Mouse (Mus musculus): ENCODE data around the gene Asb16. TPM values are rescaled to one million over a fixed set of nuclear protein-coding genes. Genes with fewer than 3 reads are reported as not detected.
"Not testable (repeated sequence)": the region's sequence is repeated elsewhere in the genome, so short reads cannot be mapped to it uniquely, and the experiment has no call there.

The Asb16 gene
- polyA plus RNA-seq, 1 experiment, result 0.55 TPM

DNA sequence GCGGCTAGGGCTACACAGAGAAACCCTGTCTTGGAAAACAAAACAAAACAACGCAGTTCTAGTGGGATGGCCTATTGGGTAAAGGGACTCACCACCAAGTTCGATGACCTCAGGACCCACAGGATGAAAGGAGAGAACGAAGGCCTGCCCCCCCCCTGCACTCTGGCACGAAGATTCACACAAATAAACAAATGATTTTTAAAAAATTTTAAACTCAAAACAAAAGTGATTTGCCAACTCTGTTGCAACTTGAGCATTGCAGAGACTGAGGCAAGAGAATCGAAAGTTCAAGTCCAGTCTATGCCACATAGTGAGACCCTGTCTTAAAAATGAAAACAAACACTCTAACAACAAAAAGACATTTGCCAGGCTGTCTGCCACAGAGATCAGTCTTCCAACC is 27.9 kb upstream of the Asb16 start:
- DNase-seq (ENCODE audit: low read depth, low spot score), result no peak
- WGBS, result 88% methylated on average over 6 of the region's 6 CpGs

DNA sequence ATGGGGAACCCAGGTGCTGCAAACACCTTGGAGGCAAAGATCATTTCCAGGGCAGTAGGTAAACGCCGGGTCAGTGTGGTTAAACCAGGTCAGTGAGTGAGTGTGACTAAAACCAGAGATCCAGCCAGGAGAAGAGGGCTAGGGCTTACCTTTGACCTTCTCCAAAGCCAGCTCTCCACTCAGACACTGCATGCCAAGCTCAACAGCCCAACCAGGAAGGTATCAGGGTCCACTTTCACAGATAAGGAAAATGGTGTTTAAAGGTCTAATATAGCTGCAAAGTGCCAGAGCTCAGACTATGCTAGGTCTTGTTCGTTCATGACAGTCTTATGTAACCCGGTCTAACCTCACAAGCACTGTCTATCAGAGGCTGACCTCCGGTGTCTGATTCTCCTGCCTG is 27.3 kb upstream of the Asb16 start:
- DNase-seq (ENCODE audit: low read depth, low spot score), result no peak
- 48% methylated on average over 5 of the region's 5 CpGs for WGBS

- 63% methylated on average over 5 of the region's 5 CpGs for WGBS
- DNase-seq (ENCODE audit: low read depth, low spot score), result no peak
Observed at GRCm38 (mm10) chr11:102241874-102242273, 26.7 kb upstream of the Asb16 start.

GRCm38 (mm10) chr11:102244926-102245449 is 23.6 kb upstream of the Asb16 start:
- WGBS, result under 1% methylated on average over 32 of the region's 32 CpGs
- DNase-seq (ENCODE audit: low read depth, low spot score), result no peak

DNA sequence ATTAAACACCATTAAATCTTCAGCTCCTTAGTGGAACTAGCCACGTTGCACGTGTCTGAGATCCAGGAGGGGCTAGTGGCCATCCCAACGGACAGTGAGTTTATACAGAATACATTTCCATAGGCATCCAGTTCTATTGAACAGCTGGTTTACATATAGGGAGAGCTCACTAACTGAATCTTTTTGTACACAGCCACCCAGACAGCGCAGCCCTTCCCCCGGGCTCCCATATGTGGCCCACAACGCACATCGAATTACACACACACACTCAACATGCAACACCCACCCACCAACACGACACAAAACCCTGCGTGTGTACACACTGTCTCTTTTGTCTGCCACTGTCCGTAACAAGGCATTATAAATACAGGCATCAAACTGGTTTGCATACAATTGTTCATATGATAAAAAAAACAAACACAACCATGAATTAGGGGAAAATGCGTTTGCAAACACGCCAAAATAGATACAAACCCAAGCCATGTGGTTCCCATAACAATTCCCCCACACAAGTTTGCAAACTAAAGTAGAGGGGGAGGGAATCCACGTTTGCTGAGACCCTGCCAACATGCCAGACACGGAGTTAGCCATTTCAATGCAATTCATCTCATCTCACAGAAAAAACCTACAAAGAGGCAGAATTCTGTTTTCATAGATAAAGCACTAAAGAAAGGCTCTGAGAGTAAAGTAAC is 22.8 kb upstream of the Asb16 start:
- WGBS, result 54% methylated on average over 14 of the region's 14 CpGs
- DNase-seq (ENCODE audit: low read depth, low spot score), result no peak

DNA sequence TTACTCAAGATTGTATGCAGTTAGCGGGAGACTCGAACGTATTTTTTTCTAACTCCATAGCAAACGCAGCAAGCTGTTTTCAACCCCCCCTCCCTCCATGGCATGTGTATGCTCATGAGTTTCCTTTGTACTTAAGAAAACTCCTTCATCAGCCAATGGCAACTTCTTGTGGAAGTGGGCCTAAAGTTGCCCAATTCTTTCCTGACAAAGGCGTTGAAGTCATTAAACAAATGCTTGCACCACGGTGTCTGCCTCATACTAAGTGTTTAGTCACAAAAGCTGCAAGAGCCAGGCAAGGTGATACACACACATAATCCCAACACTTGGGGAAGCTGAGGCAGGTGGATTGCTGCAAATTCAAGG is 22.3 kb upstream of the Asb16 start:
- DNase-seq (ENCODE audit: low read depth, low spot score), result no peak
- WGBS, result 73% methylated on average over 6 of the region's 6 CpGs

DNA sequence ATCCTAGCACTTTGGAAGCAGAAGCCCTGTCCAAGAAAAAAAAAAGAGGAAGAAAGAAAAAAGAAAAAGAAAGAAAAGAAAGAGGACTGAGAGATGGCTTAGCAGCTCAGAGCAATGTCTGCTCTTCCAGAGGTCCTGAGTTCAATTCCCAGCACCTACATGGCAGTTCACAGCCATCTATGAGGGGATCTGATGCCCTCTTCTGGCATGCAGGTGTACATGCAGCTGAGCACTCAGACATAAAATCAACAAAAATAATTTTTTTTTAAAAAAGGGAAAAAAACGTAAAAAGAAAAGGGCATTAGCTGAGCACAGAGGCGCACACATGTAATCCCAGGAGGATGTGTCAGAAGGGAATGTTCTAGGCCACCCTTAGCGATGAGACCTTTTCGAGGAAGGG is 21.7 kb upstream of the Asb16 start:
- 90% methylated on average over 4 of the region's 4 CpGs for WGBS
- no peak for DNase-seq (ENCODE audit: low read depth, low spot score)

DNA sequence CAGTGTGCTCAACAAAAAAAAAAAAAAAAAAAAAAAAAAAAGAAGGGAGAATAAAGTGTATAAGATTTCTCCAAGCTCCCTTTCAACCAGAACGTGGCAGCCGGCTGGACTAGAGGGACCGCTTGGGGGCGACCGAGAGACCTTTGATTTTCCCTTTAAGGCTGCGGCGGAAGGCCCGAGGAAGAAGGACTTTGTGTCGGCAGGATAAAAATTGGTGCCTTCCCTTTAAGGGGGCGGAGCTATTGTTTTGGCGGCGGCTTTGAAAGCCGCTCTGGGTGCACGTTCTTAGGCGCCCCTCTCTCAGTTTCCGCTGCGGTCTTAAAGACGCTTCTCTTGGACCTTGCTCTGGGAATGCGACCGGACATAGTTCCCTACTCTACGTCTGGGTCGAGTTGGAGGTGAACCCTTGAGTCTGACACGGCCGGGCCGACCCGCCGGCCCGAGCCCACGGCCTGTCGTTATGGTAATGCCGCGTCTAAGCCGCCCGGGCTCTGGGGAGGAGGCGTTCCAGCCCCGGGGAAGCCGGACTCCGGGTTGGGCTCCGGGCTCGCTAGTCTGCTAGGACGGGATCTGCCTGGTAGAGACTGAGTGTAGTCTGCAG is 19.8 kb upstream of the Asb16 start, which contains the start of gene BC030867:
BC030867 (plus strand) TSS at position 253 of the 601 bp plus-strand sequence.
- under 1% methylated on average over 41 of the region's 41 CpGs for WGBS
- peak; percentile 80 for DNase-seq (ENCODE audit: low read depth, low spot score)

DNA sequence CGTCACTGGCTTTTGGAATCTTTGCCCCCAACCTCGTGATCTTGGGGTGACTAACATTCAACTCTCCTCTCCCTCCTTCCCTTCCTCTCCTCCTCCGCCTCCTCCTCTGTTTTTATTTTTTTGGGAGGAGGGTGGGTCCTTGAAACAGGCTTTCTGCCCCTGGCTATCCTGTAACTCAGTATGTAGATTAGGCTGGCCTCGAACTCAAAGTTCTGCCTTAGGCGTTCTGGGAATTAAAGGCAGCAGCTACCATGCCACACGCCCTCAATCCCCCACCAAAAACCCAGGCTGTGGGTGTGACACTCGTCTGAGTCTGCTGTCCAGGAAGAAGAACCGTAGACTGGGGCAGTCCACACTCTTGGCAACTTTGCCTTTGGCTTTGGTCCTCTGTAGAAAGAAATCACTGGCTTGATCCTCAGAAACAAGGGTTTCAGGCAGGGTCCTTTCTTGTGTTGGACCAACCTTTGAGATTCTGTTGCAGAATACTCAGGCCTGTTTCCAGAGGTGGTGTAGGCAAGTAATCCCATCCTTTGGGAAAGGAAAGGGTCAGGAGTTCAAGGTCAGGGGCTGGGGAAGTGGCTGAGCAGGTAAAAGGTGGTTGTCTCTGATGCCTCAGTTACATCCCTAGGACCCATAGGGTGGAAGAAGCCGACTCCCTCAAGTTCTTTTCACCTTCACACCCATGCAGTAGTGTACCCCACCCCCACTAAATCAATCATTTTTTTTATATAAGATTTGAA is 19.0 kb upstream of the Asb16 start:
- DNase-seq (ENCODE audit: low read depth, low spot score), result no peak
- 12% methylated on average over 9 of the region's 9 CpGs for WGBS

DNA sequence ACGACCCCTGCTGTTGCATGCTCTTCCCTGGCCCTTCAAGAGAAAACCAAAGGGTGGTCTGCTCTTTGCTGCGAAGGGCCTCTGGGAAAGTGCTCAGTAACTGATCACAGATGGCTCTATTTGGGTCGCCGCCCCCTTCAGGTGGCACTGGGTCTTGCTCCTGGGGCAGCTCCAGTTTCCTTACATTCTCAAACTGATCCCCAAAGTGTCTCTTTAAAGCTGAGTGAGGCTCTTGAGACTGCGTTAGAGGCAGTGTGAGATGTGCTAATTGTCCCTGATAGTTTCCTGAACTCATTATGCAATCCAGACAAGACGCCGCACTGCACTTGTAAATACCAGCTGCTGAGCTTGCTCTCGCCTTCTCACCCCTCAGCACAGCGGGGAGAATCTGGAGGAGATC is 11.0 kb upstream of the Asb16 start:
- WGBS, result 60% methylated on average over 9 of the region's 9 CpGs
- DNase-seq (ENCODE audit: low read depth, low spot score), result no peak

- no peak for DNase-seq (ENCODE audit: low read depth, low spot score)
Observed at GRCm38 (mm10) chr11:102258095-102258494, 10.4 kb upstream of the Asb16 start.

GRCm38 (mm10) chr11:102258521-102258920 is 10.0 kb upstream of the Asb16 start:
- no peak for DNase-seq (ENCODE audit: low read depth, low spot score)
- 95% methylated on average over 3 of the region's 3 CpGs for WGBS

More at GRCm38 (mm10) chr11:102258095-102258494, 10.4 kb upstream of the Asb16 start:
- WGBS, result 83% methylated on average over 6 of the region's 6 CpGs

- 89% methylated on average over 7 of the region's 7 CpGs for WGBS
- DNase-seq (ENCODE audit: low read depth, low spot score), result no peak
Observed at GRCm38 (mm10) chr11:102263211-102263610, 5.3 kb upstream of the Asb16 start.

- DNase-seq (ENCODE audit: low read depth, low spot score), result no peak
- WGBS, result 83% methylated on average over 14 of the region's 14 CpGs
Observed at GRCm38 (mm10) chr11:102265816-102266215, 2.7 kb upstream of the Asb16 start.

DNA sequence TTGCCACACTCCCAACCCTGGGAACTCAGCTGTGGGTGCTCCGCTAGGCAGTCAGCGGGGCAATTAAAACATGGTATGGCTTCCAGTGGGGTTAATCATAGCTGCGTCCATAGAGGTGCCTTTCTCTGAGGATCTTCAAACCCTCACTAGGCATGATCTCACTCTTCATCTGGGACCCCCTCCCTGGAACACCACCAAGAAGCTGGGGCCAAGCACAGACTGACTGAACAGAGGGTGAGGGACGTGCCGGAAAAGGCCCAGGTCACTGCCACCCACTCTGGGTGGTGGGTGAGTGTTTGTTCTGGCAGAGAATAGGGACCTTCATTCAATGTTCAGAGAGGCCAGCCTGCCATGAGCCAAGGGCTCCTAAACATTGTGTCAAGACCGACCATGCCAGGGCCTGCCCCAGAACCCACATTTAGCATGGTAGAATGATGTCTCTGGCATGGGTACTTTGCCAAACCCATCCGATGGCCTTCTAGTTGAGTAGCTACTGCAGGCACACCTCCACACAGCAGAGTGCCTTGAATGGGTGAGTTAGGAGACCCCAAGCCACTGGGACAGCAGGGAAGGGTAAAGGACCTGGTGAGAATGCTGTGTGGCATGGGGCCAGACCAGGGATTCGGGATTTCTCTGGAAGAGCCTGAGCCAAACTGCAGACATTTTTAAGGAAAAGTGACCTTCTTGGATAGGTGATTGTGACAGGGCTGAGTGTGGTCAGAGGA is 1.8 kb upstream of the Asb16 start:
- 87% methylated on average over 8 of the region's 8 CpGs for WGBS
- no peak for DNase-seq (ENCODE audit: low read depth, low spot score)

DNA sequence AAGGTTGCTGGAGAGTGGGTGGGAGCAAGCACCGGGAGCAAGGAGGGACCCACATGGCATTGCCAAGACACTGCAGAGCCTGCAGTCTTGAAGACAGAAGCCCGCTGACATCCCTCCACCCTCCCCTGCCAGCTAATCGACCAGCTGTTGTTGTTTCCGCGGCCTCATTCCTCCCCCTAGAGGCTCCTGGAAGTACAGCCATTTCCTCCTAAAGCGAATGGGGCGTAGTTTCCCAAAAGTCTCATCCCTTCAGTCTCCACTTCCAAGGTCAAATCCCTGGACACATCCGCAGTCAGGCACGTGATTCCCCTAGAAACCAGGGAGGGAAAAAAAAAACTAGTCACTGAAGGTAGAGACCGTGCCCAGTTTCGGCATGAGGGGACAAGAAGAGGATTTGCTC is 1.1 kb upstream of the Asb16 start:
- WGBS, result 5% methylated on average over 11 of the region's 11 CpGs
- no peak for DNase-seq (ENCODE audit: low read depth, low spot score)

DNA sequence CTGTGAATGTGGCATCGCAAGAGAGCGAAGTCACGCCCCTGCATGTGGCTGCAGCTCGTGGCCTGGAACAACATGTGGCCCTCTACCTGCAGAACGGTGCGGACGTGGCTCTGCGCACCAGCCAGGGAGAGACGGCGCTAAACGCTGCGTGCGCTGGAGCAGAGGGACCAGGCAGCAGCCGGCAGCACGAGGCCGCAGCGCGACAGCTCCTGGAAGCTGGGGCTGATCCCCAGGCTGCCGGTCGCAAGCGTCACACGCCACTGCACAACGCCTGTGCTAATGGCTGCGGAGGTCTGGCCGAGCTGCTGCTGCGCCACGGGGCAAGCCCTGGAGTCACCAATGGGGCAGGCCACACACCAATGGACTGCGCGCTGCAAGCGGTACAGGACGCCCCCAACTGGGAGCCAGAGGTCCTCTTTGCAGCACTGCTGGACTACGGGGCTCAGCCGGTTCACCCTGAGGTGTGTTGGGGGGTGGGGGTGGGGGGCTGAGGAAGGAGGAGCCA is 7.9 kb downstream of the Asb16 start:
- 2% methylated on average over 33 of the region's 33 CpGs for WGBS
- no peak for DNase-seq (ENCODE audit: low read depth, low spot score)

DNA sequence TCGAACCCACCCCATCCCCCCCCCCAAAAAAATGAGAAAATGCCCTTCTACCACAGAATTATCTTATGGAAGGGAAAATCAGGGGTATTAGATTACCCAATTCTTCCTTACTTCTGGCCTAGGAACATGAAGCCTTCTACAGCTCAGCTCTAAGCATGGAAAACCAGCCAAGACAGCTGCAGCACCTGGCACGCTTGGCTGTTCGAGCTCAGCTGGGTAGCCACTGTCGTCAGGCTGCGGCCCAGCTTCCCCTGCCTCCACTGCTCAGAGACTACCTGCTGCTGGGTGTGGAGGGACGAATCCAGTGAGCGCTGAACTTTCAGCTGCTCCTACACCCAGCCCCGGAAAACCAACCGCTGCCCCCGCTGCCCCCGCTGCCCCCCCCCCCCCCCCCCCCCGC is 9.2 kb downstream of the Asb16 start:
- WGBS, result 84% methylated on average over 11 of the region's 12 CpGs
- no peak for DNase-seq (ENCODE audit: low read depth, low spot score)

DNA sequence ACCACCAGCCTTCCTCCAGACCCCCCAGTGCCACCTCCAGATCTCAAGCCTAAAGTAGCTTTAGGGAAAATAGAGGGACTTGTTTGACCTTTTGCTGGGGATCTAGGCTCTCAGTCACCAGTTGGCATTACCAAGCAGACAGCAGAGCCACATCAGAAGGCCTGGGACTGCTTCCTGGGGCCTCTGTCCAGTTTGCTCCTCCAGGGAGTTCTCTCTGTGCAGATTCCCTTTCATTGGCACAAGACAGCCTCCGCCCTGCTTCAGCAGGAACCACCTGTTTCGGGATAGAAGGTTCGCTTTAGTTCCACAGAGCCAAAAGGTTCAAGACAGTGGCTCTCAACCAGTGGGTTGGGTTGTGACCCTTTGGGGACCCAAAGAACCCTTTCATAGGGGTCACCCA is 11.1 kb downstream of the Asb16 start:
- no peak for DNase-seq (ENCODE audit: low read depth, low spot score)
- 86% methylated on average over 3 of the region's 3 CpGs for WGBS

DNA sequence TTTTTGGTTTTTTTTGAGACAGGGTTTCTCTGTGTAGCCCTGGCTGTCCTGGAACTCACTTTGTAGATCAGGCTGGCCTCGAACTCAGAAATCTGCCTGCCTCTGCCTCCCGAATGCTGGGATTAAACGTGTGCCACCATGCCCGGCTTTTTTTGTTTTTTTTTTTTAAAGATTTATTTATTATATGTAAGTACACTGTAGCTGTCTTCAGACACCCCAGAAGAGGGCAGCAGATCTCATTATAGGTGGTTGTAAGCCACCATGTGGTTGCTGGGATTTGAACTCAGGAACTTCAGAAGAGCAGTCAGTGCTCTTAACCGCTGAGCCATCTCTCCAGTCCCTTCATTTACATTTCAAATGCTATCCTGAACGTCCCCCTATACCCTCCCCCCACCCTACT is 11.7 kb downstream of the Asb16 start:
- WGBS, result 63% methylated on average over 6 of the region's 6 CpGs
- DNase-seq (ENCODE audit: low read depth, low spot score), result not testable (repeated sequence)

Measured in large intestine, adult 2 months (tissue).